Mouse (Mus musculus) thymus, postnatal 14 days (tissue): Measurements from ENCODE around the gene Abhd10.

Source experiments
- DNase-seq: peaks from one replicate; pipeline ENCODE4 v3.0.0; 2021

Gene Abhd10

DNA sequence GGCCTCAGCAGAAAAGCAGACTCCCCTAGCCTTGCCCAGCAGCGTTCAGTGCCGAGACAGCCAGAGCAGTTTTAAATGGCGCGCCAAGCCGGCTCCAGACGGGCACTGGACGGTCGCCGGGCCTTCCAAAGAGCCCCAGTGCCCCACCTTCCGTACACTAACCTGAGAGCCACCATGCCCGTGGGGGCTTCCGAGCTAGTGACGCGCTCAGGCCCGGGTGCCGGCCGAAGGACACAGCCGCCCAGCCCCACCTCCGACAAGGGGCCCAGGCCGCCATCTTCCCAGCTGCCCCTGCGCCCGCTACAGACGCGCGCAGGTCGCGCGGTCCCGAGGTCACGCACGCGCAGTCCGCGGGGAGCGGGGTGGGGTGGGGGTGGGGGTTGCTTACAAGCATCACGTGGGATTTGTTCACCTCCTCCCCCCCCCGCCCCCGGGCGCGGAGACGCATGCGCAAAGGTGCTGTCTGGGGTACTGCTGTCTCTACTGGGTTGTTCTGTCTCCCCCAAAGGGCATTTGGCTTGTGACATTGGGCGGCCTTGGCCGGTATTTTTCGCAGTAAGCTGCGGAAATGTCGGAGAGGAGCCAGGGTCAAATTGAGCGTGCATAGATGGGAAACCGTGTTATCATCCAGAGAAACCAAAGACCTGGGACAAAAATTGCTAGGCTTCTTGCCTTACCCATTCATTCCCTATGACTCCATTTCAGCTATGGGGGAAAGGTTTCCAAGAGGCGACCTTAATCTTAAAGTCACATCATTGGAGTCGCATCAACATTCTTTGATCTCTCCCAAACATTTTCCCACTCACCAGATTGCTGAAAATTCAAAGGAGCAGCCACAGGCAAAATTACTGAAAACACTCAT lies at the start of gene Abhd10:
Gene Abhd10, minus strand, starts transcription at position 341 of the 862 bp plus-strand sequence.
- DNase-seq: peak; percentile 99

DNA sequence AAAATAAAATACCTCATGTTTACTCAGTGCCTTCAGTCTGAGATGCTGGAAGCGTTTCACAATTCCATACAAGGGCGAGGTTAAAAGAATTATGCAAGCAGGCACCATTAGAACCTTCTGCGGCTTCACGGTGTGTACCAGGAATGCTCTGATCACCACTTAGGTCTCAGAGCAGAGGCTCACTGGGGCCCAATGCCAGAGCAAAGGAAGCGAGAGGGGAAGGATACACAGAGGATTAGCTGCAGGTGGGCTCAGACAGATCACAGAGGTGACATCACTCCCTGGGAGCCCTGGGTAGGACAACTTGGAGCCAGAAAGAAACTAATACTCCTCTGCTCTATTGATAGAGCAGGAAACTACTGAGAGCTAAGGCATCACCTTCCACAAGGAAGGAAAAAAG lies 48.5 kb upstream of the Abhd10 start:
- DNase-seq: no peak

DNA sequence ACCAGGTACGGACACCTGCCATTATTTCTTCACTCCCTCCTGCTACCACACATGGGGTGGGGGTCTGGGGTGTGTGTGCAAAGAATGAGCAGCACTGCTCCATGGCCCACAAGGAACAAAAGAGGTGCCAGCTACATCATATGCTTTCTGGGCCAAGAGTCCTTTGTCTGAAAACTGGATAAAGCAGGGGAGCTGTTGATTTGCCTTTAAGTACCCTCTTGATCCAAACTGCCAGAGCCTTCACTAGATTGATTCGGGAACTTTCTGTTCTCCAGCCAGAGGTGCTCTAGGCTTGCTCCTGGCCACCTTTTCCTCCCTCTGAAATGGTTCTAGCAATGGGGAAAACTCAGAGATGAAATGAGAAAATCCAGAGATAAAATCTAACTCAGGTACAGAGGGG lies 46.6 kb upstream of the Abhd10 start:
- no peak for DNase-seq

DNA sequence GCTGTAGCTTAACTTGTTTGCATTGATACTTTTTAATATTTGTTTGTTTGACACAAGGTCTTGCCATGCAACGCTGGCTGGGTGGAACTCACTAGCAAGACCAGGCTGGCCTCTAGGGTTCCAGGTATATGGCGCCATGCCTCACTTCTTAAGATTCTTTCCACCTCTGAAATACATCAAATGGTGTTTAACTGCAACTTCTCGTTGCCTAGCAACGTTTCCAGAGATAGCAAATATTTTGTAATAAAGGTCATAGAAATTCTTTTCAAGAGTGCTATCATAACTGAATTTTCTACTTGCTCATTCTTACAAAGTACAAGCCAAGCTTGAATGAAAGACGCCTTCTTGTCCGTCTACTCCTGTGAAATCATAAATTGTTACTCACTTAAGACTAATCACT lies 44.9 kb upstream of the Abhd10 start:
- DNase-seq: no peak

DNA sequence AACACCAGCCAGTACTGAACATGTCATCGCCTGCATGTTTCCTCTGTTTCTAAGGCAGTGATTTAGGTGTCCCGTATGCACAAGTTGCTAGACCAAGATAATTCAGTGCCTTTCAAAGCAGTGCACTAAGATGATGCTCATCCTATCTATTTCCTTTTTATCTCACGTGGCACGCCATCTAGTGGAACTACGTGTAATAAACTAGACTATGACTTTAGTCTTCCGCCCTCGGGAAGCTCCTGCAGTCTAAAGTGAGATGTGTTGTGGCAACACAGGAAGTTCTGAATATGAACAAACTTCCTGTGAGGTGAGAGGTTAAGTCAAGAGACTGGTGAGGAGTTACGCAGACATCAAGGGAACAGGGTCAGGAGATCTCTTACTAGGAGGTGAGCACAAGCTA lies 43.9 kb upstream of the Abhd10 start:
- DNase-seq: peak; percentile 60

DNA sequence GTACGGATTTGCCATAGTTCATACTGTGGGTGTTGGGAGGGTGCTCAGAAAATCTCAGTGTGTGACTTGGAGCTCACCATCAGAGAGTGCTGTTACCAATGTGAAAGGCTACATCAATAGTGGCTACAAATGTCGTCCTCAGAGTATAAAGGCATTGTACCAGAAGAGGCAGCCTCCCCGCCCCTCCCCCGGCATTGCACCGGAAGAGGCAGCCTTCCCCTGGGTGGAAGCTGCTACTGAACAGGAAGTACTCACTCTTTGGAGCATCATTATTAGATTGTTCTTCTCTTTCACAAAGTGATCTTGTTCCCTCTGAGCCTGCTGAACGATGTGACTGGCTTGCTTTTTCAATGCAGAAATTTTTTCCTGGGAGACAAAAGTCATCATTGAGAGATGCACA lies 37.2 kb upstream of the Abhd10 start:
- peak; percentile 33 for DNase-seq

DNA sequence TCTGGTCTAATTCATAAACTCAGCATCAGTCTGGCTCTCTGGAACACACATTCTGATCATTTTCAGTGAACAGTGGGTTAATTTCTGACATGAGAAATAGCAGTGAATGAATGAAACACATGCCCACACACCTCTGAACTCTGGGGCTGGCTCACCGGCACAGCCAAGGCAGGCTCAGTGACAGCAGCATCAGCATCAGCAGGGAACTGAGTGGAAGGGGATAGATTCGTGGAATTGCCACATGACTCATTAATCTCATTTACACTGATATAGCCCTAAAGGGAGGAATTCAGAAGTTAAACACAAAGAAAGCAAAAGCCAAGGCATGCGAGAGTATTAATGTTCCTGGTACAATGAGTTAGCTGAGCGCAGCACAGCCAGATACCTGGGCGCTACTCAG lies 32.1 kb upstream of the Abhd10 start:
- no peak for DNase-seq

DNA sequence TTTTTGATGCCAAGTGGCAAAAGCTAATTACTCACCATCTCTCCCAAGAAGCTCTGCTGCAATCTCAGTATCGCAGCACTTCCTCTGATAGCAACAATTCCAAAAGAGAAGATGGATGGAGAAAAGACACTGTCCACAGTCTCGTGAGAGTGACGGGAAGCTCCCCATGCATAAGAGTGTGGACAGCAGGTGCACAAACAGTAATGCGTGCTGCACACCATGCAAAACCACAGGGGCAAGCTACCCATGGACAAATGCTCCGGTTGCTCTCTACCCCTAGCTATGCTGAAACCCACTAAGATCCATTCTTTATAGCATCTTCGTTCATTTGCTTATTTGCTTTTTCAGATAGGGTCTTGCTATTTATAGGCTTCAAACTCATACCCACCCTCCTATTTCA lies 28.2 kb upstream of the Abhd10 start:
- DNase-seq: no peak

DNA sequence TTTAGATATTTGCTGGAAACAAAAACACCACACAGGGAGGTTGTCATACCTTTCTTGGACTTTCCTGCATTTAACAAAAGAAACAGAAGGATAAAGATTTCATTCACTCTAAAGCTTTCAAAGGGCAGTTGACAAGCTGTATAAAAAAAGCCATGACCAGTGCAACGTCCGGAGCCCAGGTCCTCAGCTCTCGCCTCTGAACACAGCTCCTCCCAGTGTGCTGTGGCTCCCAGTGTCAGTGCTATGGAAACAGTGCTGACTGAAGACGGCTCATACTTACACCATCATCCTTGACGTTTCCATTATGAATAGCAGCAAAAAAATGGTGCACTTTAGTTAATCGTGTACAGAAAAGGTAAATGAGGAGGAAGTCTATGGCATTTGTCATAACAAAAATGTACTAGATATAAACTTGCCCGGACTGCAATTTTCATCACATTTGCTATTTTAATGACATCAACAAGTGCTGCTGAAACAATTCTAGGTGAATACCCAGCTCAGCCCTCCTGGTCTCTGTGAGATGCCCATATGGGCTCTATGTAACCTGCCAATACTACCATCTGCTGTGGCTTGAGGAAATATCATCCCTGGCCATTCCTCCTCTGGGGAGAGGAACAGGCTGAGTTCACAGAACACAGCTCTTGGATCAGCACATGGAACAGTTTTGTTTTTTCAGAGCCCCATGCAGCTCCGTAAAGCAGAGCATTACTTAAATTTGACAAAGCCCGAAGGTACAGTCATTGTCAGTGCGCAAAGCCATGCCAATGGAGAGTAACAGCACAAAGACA lies 25.3 kb upstream of the Abhd10 start:
- DNase-seq: no peak

DNA sequence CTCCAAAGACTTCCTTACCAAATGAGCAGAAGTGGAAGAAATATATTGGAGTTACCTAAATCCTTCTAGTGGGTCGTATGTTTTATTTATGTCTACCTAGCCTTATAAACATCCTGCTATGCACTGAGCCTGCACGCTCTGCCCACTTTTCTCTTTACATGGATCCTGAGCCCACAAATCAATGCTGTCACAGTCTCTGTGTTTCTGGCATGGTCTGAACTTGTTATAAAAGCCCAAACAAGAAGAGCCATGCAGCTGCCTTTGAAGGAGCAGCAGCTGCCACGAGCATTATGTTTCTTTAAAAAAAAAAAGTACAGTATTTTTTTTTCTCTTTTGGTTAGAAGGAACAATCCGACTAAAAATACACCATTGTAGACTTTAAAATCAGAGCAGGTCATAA lies 24.7 kb upstream of the Abhd10 start:
- DNase-seq: no peak

DNA sequence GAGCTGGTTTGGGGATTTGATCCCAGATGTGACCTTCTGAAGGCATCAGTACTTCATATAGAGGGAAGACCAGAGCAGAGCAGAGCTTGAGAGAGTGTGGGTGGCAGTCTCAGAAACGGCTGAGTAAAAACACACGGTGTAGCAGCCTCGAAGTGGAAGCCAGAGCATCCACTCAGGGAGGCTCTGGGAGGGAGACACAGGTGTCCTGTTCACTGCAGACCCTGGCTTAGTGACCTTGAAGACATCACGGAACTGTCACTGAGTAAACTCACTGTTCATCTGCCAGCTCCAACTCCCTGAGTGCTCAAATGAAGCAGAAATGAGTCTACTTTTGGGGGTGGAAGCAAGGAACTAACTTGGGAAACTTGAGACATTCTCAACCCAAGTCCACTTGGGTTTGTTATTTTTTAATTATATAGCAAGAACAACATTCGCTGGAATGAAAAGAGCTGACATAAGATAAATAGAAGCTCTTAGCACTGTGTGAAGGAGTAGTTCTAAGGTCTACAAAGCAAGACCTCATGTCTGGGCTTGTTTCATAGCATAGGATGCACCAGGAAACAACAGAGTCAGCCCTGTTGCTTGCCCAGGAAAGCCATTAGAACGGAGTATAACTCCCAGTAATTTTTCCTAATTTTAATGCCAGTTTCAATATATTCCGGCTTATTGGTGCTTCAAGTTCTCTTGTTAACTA lies 23.2 kb upstream of the Abhd10 start:
- no peak for DNase-seq

DNA sequence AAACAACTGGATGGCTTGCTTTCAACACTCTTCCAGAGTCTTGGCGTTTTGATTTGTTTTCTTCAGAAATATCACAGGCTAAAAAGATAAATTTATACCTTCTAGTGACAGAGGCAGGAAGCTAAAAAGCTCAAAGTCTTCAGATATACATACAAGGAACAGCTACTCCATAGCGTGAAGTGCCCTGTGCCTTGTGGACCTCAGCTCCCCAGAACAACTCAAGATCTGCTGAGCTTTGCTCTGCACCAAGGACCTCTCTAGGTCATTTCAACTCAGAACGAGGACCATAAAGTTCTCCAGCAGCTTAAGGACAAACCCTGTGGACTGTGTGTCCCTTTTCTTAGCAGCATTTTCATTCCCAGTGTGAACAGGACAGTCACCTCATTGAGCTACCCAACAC lies 22.3 kb upstream of the Abhd10 start:
- no peak for DNase-seq

DNA sequence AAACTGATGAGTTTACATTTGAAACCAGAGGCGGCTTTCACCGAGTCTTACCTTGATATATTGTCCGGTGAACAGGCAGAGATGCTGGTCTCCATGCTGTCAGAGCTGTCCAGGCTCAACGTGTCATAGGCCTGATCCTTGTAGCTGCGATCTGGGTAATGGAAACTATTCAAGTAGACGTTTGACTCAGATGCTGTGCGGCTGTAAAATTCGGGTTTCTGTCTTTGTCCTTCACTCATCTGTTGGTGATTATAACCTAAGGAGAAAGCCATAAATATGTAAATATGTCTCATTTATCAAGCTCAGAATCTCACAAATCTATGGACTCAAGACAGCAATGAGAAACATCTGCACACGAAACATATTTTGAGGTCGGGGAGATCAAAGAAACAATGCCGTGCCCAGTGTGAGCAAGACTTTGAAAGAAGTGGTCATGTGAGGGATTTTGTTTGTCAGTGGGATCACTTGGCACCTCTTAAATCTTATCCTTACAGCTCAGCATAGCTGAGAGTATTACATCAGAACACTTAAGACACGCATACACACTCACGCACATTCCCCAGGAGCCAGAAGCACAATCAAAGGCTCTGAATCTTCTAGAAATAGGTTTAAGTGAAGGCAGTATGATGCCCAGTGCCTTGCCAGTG lies 20.2 kb upstream of the Abhd10 start:
- DNase-seq: no peak

DNA sequence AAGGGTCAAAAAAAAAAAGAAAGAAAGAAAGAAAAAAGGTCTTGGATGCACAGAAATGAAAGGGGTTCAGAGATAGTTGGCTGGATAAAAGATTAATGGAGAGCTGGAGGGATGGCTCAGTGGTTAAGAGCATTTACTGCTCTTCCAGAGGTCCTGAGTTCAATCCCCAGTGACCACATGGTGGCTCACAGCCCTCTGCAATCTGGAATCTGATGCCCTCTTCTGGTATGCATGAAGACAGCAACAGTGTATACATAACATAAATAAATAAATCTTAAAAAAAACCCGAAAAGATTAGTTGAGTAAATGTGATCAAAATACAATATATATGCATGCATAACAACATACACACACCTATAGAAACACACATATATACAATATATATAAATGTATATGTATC lies 18.7 kb upstream of the Abhd10 start:
- DNase-seq: no peak

DNA sequence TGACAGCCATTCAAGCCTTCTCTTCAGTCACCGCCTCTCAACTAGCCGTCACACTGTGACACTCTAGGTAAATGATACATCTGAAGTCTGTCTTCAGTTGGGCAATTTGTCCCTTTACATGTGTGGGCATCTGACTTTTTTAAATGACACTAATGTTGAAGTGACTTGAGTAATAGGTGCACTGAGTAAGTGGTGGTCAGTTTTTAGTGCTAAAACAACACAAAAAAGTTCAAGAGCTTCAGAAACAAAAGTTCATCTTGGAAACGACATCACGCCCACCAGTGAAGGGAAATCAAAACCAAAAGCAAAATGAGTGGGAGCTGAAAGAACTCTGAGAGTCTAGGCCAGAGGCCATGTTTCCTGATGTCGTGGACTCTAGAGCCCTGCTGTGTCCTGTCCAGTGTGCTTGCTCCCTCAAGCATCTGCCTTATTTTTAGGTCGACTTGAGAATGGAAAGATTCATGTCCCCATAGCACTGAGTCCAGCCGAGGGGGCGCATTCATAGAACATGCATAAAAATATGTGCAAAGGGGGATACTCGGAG lies 16.0 kb upstream of the Abhd10 start:
- no peak for DNase-seq

DNA sequence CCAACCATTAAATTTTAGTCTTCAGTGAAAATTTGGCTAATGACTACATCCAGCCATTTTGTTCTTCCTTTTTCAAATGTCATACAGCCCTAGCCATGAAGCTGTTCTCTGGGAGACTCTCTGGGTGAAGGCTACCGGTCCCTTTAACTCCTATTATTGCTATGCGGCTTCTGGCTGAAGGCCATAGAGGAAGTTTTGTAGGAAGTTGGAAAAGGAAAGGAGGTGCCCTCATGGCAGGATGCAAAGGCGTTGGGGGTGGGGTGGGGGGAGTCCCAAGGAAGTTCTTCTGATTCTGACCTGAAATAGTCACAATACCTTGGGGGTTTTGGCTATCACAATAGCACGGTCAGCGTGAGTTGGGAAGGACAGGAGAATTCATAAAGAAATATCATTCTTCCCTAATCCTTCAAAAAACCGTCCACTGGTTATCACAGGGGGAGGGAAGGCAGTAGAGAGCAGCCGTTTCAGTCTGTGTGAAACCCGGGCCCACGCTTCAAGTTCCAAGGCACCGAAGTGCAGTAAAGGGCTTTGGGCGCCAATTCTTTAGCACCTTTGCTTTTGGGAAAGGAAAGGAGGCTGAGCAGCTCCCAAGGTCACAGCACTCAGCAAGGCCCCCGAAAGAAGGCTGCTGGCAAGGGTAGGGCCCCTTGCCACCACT lies 14.8 kb upstream of the Abhd10 start:
- no peak for DNase-seq

DNA sequence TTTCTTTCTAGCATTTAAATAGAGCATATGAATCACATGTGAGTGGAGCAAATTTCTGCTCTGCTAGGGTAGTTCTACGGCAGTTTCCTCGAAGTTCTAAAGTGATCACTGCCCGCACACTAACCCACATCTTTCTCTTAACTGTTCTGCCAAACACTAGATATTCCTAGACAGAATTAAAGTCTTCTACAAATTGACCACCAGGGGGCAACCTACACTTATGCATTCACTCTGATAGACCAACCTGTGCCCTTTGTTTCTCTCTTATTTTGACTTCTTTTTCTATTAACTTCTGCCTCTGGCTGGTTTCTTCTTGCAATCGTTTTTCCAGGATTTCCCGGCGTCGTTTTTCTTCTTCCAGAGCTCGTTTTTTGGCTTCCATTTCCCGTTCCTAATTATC lies 14.1 kb upstream of the Abhd10 start:
- DNase-seq: peak; percentile 57

DNA sequence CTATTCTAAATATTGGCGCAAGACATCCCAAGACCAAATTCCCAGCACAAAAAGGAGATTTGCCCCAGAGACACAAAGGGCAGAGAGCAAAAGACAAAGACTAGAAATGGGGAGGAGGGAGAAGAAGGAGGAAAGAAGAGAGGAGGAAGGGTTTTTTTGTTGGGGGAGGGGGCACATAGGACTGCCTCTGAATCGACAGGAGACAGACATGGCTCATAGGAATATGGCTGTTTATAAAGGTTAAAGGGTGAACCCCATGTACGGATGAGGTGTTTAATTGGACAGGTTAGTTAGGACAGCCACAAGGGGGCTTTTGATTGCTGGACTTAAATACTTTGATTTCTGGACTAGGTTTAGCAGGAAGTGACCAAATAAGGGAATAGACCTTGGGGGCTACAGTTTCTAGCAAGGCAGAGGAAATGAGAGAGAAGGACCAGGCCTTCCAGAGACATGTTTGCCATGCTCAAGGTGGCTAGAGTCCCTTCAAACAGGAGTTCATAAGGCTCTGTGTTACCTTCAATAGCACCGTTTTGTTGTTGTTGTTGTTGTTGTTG lies 913 bp upstream of the Abhd10 start:
- DNase-seq: no peak

DNA sequence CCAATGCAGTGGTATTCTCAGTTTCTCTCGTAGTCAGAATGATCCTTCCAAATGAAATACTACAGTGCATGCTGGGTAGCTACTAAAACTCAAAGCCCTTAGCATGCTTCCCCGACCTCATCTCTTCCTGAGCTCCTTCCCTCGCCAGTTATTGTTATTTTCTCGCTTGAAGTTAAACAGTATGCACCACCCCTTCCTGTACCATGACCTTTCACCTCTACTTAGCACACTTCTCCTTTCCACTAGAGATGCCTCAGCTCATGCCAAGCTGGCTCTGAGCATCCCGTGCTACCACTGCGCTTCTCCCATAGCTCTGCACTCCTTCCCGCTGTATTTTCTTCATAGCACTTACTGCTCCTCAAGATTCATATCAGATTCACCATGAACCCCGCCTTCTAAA lies 4.9 kb downstream of the Abhd10 start:
- DNase-seq: no peak

DNA sequence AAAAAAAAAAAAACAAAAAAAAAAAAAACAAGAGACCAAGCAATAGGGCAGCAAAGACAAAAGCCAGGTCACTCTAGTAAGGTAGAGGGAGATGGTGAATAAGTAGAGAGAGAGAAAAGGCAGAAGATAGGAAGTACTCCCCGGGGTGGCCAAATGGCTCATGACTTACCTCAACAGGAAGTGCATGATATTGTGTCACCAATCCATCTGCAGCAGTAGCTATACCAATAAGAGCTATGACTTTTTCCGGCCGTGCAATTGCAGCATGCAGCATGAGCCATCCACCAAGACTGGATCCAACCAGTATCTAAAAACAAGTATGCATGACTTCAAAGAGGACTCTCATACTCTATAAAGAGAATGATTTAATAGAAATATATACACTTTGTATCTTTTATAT lies 6.0 kb downstream of the Abhd10 start:
- no peak for DNase-seq

DNA sequence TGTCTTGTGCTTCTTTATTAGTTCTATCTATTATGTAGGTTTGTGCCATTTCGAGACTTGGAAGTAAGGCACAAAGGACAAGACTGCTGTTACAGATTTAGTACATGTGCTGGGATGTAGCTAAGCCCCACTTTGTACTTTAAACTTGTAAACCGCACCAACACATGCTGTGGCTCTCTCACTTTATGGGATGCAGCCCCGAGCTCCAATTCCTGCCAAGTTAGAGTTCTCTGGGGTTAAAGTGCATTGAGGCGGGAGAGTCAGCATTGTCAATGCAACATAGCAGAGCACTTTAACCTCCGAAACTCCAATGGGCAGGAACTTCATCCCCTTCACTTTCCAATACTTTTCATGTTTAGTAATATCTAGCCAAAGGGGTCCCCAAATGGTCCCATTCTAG lies 13.6 kb downstream of the Abhd10 start:
- DNase-seq: no peak

DNA sequence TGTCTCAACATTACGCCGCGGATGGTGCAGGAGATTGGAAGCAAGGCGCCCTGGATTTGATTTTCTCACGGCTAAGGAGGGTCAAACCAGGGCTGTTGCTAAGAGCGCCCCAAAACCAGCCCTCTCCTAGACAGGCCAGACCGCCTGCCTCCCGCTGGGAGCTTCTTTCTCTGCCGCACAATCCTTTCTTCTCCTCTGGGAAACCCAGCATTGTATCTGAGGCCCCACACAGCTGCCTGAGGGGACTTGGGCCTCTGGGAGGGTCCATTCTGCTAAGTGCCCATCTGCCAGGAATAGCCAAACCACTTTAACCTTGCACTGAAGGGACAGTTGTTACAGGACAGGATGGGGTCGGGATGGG lies 18.0 kb downstream of the Abhd10 start:
- no peak for DNase-seq
